In genomic region chr7:98480481-98480880, GRCm38 (mm10) we compare ENCODE assay signal across 7 mouse cellular contexts. TPM values are rescaled to one million over a fixed set of nuclear protein-coding genes. Genes with fewer than 3 reads are reported as not detected.
"Had no signal": no experiment of that assay in that cellular context is flagged by ENCODE, and none has a peak within 500 bp of the region (broad histone marks: within the 10 kb centered on the region; RNA-seq: fewer than 3 reads in every experiment).

No protein-coding gene starts in this region.

- H3K9me3 ChIP-seq: neural tube, embryonic 15.5 days; stomach, embryonic 15.5 days had no signal

- H3K27ac ChIP-seq: neural tube, embryonic 15.5 days; stomach, embryonic 15.5 days; stomach, postnatal 0 days had no signal

- H3K27me3 ChIP-seq: neural tube, embryonic 15.5 days; stomach, embryonic 15.5 days had no signal

- H3K4me2 ChIP-seq: neural tube, embryonic 15.5 days; stomach, embryonic 15.5 days had no signal

- H3K36me3 ChIP-seq: neural tube, embryonic 15.5 days; stomach, embryonic 15.5 days had no signal

- H3K9ac ChIP-seq: neural tube, embryonic 15.5 days; stomach, embryonic 15.5 days had no signal

- H3K4me3 ChIP-seq: neural tube, embryonic 15.5 days; stomach, embryonic 15.5 days had no signal

RNA-seq across cellular contexts. Expression of gene Gucy2d, which starts 40.3 kb away (rescaled TPM):
- polyA plus RNA-seq: small intestine, adult 2 months; spleen, adult 2 months; stomach, embryonic 14.5 days; thymus, postnatal 0 days had no signal
